Comparison of ENCODE assay signal across 14 mouse cellular contexts in genomic region chr4:99100724-99101123, GRCm38 (mm10).
"Had no signal": no experiment of that assay in that cellular context is flagged by ENCODE, and none has a peak within 500 bp of the region (broad histone marks: within the 10 kb centered on the region; RNA-seq: fewer than 3 reads in every experiment).

No protein-coding gene starts in this region.

- DNase-seq: kidney, adult 8-10 months; kidney, postnatal 10 days; kidney, postnatal 36 days; layer of hippocampus, postnatal 36 days; liver, embryonic 13.5 days; lung, adult 2 months; lung, postnatal 14 days; lung, postnatal 4 days; midbrain, embryonic 14.5 days; right cerebral cortex, adult 18-20 months; right cerebral cortex, postnatal 25 days; spleen, adult 18-20 months; thymus, adult 18-20 months; thymus, postnatal 36 days had no signal
